Mouse (Mus musculus) right cerebral cortex, adult 18-20 months (tissue): Measurements from ENCODE around the gene Tm4sf5.
"Not testable (repeated sequence)": the region's sequence is repeated elsewhere in the genome, so short reads cannot be mapped to it uniquely, and the experiment has no call there.

ENCODE experiments used
- DNase-seq: peaks from one replicate; pipeline ENCODE4 v3.0.0; 2022; ENCODE audit warnings: mixed read lengths

Tm4sf5 gene

GRCm38 (mm10) chr11:70511242-70511641, 6.2 kb downstream of the Tm4sf5 start:
- DNase-seq: no peak

DNA sequence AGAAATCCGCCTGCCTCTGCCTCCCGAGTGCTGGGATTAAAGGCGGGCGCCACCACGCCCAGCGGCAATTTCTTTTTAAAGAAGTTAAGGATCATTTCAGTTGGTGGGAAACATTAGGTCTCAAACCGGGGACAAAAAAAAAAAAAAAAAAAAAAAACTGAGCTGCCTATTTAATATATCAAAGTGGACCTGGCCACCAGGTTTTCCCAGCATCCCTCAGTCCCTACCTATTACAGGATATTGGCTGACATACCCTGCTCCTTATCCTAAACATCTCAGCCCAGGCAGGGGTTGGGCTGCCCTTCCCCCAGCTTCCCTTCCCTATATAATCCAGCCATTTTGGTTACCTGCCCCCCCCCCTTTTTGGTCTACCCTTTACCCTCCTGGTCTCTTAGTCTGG, 6.8 kb downstream of the Tm4sf5 start:
- DNase-seq: no peak

GRCm38 (mm10) chr11:70512709-70513342, 7.8 kb downstream of the Tm4sf5 start:
- no peak for DNase-seq

- DNase-seq: no peak
Observed at GRCm38 (mm10) chr11:70513520-70513919, 8.5 kb downstream of the Tm4sf5 start.

DNA sequence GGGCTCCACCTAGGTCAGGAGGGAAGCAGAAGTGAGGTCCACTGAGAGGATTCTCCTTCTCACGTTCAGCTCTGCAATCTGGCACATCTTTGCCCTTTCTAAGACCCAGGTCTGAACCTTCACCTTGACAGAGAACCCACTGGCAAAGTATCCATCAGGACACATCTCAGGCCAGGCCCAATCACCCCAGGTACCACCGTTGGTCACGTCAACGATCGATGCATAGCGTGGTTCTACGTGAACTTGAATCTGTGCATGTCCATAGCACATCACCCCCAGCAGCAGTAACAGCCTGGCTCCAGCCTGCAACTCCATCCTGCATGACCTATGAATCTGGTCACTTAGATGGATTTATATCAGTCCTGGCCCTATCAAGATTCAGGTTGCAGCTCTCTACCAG, 9.2 kb downstream of the Tm4sf5 start, which contains the start of gene Vmo1:
Gene Vmo1 (minus strand): TSS at position 329 of the 400 bp plus-strand sequence.
- DNase-seq: no peak

GRCm38 (mm10) chr11:70516352-70516751, 11.3 kb downstream of the Tm4sf5 start:
- DNase-seq: peak; percentile 22

GRCm38 (mm10) chr11:70518436-70518835, 13.4 kb downstream of the Tm4sf5 start:
- no peak for DNase-seq

DNA sequence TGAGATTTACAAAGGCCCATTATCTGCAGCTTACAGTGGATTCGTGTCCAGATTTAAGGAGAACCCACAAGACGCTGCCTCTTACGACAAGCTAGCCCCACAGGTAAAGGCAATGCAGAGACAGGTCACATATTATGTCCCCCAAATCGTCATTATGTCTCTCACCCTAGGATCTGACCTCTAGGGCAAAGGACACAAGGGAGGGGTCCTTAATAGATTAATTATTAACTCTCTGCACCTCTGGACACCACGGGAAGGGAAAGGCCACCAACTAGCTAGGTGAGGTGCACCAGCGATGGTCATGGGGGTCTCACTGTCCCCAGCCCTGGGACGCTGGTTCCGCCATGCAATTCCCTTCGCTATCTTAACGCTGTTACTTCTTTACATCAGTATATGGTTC, 13.9 kb downstream of the Tm4sf5 start, which contains the start of gene Gltpd2:
Gene Gltpd2 (plus strand): TSS at position 274 of the 400 bp plus-strand sequence.
- no peak for DNase-seq

- DNase-seq: no peak
Observed at GRCm38 (mm10) chr11:70520178-70520769, 15.2 kb downstream of the Tm4sf5 start.

- not testable (repeated sequence) for DNase-seq
Observed at GRCm38 (mm10) chr11:70523306-70523989, 18.4 kb downstream of the Tm4sf5 start.

DNA sequence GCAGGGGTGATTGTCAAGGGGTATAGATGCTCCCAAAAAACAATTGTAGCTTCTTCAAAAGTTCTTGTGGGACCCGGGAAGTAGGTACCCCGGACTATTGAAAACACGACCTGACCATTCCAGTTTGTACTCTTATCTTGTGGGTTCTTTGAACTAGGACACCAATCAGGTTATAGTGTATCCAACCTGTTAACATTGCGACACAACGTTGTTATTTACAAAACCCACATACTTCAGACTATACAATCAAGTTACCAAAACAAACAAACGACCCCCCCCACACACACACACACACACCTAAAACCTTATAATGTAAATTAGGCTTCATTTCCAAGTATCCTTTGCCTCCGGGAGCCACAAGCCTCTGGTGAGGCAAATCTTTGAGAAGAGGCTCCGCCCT, 19.7 kb downstream of the Tm4sf5 start:
- DNase-seq: no peak

GRCm38 (mm10) chr11:70525184-70525678, 20.2 kb downstream of the Tm4sf5 start, which contains the start of gene Psmb6:
Gene Psmb6, plus strand, starts transcription at chr11:70525367.
- peak; percentile 97 for DNase-seq

DNA sequence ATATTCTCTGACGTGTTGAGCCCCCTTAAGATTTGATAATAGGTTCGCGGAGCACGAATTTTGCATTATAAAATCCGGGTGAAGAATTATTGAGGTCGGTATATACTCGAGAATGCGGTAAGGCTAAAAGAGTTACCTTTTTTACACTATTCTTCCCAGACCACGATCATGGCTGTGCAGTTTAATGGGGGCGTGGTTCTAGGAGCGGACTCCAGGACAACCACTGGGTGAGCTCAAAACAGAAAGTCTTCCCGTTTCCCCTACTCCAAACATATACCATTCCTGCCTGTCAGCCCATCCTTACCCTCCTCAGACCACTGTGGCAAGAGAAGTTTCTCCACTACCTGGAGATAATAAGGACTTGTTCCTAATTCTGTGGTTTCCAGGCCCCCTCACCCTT, 20.7 kb downstream of the Tm4sf5 start:
- DNase-seq: no peak

GRCm38 (mm10) chr11:70526211-70526610, 21.2 kb downstream of the Tm4sf5 start:
- DNase-seq: no peak

DNA sequence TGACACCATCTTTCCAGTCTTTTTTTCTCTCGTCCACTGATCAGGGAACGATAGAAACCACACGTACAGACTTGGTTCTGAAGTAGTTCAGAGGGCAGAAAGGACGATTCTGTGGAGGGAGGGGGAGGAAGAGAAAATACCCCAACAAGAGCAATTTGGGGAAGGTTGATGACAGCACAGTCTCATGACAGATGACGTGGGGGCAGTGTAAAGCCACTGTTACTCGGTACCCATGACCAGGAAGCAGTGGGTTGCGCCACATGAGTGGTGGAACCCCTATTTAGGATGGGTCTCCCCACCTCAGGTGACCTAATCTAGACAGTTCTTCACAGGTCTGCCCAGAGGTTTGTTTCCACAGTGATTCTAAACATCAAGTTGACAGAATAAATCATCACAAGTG, 23.6 kb downstream of the Tm4sf5 start:
- DNase-seq: no peak

DNA sequence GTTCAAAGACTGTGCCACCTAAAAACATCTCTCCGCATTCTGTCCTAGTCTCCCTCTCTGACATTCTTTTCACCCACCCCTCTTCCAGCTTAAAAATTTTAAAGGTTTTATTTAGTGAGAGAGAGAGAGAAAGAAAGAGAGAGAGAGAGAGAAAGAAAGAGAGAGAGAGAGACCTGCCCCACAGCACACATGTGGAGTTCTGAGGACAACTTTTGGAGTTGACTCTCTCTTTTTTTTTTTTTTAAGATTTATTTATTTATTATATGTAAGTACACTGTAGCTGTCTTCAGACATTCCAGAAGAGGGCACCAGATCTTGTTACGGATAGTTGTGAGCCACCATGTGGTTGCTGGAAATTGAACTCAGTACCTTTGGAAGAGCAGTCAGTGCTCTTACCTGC, 26.0 kb downstream of the Tm4sf5 start:
- not testable (repeated sequence) for DNase-seq

DNA sequence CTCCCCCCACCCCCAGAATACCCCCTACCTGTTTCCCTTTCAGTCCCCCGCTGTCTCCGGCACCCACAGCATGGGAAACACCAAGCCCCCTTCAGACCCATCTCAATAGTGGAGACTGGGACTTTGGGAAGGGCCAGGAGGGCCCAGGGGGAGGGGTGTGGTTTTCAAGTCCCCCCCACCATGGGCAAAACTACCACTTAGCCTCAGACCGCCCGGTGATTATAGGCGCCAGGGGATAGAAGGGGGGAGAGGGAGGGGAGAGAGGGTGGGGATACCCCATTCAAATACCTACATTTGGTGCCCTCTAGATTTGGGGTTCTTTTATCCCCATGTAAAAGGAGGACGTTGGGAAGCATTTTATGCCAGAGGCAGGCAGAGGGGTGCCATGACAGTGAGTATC, 27.8 kb downstream of the Tm4sf5 start, which contains the start of gene Gm40193:
Gene Gm40193 (minus strand): TSS at position 101 of the 400 bp plus-strand sequence.
- DNase-seq: no peak

DNA sequence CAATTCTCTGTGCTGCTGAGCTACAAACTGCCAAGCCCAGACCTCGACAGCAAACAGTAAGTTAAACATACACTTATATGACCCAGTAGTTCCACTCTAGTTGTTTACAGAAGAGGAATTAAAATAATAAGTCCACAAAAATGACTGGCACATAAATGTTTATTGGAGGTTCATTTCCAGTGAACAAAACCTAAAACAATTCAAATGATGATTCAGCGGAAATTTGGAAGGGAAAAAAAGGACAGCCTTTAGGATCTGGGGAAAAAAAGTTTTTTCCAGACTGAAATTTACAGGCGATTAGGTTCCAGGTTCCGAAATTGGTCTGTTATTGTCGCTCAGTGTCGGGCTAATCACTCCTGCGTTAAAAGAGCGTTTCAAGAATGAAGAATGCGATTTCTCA, 34.4 kb downstream of the Tm4sf5 start:
- DNase-seq: no peak

GRCm38 (mm10) chr11:70539877-70540587, 35.0 kb downstream of the Tm4sf5 start, which contains the start of gene Pld2:
Gene Pld2, plus strand, starts transcription at chr11:70540064.
- peak; percentile 68 for DNase-seq

- no peak for DNase-seq
Observed at GRCm38 (mm10) chr11:70540928-70541327, 35.9 kb downstream of the Tm4sf5 start.

- DNase-seq: no peak
Observed at GRCm38 (mm10) chr11:70541415-70541814, 36.4 kb downstream of the Tm4sf5 start.

DNA sequence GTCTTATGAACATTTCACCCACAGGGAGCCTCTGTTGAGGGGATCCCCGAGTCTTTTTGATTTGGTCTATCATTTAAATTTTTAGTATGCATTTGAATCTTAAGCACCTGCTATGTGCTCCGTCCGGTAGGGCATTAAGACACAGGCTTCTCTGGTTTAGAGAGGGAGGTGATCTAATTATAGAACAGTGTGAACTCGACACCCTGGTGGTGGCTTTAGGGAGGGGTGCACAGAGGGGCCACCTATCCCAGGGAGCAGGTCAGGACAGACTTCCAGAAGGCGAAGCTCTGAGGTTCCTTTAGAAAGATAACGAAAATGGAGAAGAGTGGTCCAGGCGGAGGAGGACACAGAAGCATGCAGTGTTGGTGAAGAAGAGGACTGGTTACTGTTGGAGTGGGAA, 39.5 kb downstream of the Tm4sf5 start:
- no peak for DNase-seq

DNA sequence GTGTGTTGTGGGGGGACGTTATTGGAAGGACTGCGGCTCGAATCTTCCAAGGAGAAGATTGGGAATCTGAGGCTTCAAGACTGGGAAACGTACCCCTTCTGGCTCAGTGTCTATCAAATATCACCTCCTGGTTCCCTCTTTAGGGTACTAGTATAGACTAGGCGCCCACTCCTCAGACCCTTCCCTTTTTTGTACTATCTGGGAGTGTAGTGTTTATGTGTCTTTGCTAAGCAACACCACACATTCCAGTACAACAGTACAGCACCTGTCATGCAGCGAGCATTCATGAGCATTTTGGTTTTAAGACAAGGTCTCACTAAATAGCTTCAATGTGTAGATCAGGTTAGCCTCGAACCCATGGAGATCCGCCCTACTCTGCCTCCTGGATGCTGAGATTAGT, 46.5 kb downstream of the Tm4sf5 start:
- DNase-seq: no peak
